Mouse (Mus musculus) CH12F3 (cell line): Measurements from ENCODE around the gene Mast4.

Experiments
- in situ Hi-C: fragments of 300-500 bp; cut with MboI; formaldehyde crosslinking; loops from 2 replicates; pipeline ENCODE4 v1.14.3; 2020; ENCODE audit warnings: low sequenced_read_pairs

The Mast4 gene

DNA sequence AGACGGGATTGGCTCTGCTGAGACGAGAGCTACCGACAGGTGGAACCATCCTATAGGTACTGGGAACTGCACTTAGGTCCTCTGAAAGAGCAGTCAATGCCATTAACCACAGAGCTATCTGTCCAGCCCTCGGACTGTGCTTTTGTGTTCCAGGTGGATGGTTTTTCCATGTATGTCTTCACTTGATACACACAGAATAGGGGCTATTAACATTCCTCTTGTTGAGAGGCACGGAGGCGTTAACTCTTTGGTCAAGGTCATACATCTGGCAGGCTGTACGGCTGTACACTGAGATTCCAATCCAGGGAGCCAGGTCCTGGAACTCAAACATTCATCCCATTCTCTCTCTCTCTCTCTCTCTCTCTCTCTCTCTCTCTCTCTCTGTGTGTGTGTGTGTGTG, 205.6 kb downstream of the Mast4 start:
- in situ Hi-C loops = no loop called here

DNA sequence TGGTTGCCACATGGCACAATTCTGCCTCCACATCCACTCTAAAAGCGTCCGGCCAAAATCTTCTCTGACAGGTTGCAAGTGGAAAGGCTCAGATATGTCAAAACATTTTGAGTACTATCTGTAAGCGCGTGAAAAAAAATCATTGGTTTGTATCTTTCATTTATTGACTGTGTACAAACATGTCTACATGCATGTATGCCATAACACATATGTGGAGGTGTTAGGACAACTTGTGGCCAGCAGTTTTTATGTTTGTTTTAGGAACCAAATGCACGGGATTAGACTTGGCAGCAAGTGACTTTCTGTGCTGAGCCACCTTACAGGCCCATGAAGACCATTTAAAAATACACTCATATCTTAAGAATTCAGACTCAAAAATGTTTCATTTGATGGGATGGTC, 206.7 kb downstream of the Mast4 start:
- in situ Hi-C loops = no loop called here

DNA sequence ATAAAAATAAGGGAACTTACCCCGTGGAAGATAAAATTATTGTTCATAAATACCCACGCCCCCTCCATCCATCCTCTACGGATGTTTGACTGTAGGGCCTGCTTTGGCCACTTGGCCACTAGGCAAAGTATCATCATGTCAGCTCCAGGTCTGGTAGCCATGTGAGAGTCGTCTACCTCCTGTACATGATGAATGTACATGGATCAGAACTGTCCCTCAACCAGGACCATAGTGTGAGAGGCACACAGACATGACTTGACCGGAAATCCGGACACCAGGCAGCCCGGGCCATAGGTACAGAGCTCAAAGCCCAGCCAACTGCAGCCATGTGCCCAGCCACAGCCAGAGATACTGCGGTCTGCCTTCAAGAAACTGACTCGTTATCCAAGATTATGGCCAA, 210.6 kb downstream of the Mast4 start:
- in situ Hi-C loops = loop anchor here (25.0 kb wide), 1 partner anchor 311 kb away; no protein-coding TSS in a partner anchor

DNA sequence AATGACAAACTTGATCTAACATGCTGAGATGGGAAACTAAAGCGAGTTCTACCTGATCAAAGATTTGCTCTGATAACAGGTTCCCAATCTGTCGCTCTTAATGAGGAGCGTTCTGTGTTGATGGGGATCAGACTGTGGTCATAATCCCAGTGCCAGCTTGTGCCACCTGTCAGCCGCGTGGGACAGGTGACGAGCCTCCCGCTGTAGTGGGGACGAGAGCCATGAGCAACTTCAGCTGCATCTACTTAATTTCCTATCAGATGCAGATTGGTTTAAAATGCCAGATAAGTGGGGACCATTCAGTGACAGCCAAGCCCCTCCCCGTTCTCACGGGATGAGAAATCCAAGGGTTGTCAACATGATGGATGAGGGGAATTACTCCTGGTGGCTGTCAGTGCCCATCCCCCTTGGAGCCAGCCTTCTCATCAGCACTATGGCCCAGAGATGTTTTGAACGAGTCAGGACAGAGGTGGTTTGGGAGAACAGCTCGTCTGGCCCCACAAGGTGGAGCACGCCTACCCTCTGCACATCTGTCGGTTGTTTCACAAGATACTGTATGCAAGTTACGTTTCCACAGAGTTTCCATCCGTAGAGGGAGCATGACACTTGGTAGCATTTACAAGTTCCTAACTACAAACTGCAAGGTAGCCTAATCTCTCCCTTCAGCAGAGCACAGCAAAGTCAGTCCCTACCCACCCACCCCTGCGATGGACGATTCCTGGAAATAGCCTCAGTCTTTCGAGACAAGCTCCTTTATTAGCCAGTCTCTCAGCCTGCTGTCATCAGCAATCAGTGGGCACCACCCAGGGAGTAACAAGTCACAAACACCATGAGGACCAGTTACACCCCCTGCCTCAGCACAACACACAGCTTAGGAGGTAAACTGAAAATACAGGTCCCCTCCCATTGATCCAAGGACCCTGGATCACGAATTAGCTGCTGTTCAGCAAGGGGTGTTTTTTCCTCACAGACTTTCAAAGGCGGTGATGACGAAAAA, 212.2 kb downstream of the Mast4 start:
- in situ Hi-C loops = loop anchor here (25.0 kb wide), 1 partner anchor 310 kb away; no protein-coding TSS in a partner anchor

DNA sequence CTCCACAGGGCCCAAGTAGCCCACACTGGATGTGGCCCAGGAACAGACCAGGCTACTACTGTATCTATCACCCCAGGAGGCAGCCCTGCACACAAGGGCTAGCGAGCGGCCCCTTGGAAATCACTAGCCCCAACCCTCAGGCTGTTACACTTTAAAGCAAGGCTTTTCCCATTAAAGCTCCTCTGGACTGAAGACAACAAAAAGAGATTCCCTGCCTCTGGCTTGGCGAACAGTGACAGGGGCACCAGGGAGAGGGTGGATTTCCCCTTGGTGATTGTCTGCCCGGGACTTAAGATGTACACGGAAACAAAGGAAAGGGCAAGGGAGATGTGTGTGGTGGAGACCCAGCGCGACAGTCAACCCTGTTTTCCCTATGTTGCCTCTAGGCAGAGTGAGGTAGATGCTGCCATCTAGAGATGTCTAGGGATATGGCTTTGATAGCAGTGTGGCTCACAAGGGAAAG, 213.6 kb downstream of the Mast4 start:
- in situ Hi-C loops = loop anchor here (25.0 kb wide), 1 partner anchor 308 kb away; no protein-coding TSS in a partner anchor

DNA sequence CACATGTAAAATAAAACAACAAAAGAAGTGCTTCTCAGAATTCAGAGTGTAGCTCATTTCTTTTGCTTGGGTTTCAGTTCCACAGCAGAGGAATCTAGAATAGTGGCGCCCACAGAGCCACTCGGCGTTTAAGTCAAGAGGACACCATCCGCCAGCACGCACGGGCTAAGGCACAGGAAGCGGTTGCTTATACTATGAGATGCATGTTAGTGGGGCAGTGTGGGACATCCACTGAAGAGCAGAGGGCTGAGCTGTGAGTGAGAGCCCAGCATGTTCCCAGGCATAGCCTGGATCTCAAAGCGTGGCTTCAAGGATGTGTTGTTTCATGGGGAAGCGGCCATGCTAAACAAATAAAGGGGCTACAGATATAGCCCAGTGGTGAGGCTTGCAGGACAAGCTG, 214.6 kb downstream of the Mast4 start:
- in situ Hi-C loops = loop anchor here (25.0 kb wide), 1 partner anchor 307 kb away; no protein-coding TSS in a partner anchor

DNA sequence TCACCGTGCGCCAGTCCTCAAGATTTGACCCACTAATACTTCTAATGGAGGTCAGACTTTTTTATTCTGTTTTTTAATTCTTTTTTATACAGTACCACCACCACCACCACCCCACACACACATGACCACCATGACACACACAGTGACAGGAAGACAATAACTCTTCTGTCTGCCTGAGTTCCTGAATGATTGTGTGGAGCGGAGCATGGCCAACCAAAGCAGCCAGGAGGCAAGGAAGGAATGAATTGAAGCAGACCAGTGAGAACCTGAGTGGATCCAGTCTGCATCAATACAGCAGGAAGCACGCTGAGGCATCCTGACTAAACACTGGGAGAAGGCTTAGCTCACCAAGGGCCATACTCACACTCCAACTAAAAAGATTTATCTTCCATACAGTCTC, 219.2 kb downstream of the Mast4 start:
- in situ Hi-C loops = loop anchor here (25.0 kb wide), 1 partner anchor 303 kb away; no protein-coding TSS in a partner anchor

DNA sequence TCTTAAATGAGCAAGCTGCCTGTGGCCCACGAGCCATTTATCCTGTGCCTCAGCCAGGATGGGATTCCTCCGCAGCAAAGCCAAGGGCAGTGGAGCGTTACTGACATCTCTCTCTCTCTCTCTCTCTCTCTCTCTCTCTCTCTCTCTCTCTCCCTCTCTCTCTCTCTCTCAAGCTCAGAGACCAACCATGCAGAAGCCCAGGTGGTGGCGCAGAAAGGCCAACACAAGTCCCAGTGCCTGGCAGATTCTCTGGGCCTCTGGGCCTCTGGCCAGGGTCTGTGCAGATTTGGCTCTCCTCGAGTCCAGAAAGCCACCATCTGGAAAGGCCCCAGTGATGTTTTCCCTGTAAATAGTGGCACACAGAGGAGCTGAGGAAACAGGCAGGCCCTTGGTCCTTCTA, 220.0 kb downstream of the Mast4 start:
- in situ Hi-C loops = loop anchor here (25.0 kb wide), 1 partner anchor 302 kb away; no protein-coding TSS in a partner anchor

DNA sequence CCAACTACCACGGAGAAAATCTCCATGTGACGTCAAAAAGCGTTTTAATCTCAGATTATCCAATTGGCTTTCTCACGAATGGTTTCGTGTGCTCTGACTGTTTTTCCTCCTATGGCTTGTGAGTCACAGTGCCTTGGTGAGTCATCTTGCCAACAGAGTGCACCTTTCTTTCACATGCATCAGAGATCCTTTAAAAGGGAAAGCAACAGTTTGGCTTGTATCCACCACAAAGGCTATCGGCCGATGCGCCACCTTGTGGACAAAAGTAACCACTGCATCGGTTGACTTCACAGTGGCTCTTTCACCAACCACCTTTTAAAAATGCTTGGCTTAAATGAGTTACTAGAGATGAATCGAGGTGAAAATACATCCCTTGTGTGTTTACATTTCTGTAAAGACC, 224.4 kb downstream of the Mast4 start:
- in situ Hi-C loops = loop anchor here (25.0 kb wide), 1 partner anchor 298 kb away; no protein-coding TSS in a partner anchor

DNA sequence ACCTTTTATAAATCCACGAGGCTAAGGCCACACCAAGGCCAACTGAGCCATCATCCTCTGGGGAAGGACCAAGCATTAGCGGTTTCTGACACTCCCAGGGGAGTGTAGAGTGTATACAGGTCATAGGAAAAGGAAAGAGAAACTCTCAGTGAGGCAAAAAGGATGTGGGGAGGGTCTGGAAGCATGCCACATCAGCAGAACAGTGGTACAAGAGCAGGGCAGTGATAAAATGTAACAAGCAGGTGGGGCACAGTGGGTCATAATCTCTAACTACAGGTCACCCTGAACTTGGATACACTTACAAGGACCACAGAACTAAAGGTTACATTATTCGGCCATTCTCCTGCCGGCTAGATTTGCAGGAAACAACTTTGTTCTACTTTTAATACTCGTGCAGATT, 226.9 kb downstream of the Mast4 start:
- in situ Hi-C loops = loop anchor here (25.0 kb wide), 1 partner anchor 295 kb away; no protein-coding TSS in a partner anchor

DNA sequence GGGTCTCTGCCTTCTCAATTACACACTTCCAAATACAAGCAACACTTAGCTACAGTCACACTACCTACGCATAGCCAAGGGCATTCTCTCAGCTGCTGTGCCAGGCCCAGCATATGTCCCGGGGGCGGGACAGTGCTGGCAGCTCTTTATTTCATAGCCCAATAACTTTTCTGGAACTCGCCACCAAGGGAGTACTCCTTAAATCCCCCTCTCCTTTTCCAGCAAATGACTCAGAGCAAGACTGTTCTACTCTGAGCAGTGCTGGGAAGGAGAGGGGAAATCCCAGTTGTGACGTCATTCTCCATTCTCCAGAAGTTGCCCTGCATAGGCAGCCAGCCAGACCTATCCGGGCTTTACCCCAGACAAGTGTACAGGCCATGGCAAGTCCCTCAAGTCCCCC, 231.7 kb downstream of the Mast4 start:
- in situ Hi-C loops = loop anchor here (25.0 kb wide), 1 partner anchor 290 kb away; no protein-coding TSS in a partner anchor

DNA sequence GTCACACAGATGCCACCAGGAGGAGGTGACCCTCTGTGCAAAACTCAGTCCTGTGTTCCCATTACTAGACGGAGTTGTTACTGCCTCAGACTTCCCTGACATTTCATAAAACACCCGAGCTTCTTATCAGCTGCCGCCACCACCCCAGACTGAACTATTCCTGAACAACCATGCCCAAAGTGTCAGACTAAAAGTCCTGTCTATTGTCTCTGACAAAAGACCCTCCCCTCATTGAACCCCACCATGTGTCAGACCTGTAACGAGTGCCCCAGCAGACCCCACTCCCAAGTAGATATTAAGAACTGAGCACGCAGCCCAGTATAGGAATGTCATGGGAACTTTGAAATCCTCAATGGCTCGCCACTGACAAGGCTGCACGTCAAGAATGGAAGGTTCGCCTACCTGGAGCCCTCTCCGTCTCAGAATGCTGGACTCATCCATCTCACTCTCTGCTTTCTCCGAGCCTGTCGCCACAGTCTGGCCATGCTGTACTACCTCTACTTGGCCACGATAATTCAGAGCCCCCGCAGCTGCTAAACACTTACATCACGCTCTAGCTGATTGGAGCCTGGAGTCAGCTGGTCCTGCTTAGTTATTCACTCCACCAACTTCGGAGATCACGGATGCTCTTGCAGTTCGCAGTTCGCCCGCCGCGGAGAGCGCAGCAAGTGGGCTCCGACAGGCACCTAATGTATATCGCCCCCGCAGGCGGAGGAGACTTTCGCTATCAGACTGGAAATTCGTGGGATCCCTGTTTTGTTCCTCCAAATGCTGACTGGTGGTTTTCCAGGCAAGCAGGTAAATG, 237.7 kb downstream of the Mast4 start:
- in situ Hi-C loops = no loop called here

DNA sequence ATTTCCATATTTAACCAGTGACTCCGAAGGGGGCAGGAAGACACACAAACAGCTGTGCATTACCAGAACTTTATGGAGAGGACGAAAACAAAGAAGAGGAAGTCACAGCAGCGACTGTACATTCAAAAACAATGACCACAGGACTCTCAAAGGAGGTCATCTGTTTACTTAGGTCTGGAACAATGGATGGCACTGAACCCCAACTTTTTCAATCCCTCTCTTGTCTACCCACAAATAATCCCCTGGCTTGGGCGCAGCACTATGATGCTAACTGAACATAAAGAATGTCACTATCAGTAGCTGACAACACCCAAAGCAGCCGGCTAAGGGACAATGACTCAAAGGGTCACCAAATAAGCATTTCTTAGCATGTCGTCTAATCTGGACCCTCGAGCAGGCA, 238.8 kb downstream of the Mast4 start:
- in situ Hi-C loops = no loop called here

DNA sequence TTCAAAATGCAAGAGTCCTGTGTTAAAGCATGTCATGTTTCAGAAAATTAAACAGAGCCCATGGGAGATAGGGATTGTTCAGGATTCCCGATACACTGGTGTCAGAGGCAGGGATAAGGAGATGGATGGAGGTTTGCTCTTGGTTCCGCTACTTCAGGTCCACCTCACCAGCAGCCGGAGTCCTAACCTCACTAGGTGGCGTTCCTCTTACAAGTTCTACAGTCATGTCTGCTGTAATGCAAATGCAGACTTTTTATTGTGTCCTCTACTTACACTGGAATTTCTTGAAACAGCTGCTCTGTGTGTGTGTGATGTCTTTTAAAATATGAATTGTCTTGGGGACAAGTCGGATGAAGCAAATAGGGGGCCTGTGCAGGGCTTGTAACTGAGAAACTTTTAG, 239.7 kb downstream of the Mast4 start:
- in situ Hi-C loops = no loop called here

DNA sequence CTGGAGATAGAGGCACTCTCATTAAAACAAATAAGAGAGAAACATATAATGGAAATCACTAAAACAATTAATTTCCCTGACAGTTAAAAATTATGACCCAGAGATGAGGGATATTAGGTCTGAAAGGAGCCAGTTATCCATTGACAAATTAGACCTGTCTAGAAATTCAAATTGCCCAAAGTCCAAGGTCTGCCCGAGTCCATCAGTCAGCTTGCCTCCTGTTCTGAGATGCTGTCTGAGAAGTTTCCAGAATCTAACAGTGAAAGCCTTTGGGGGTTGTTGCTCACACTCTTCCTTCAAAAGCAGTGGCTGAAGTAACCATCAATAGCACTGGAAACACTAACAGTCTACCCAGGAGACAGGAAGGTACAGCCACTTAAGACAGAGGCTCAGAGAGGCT, 240.6 kb downstream of the Mast4 start:
- in situ Hi-C loops = no loop called here

DNA sequence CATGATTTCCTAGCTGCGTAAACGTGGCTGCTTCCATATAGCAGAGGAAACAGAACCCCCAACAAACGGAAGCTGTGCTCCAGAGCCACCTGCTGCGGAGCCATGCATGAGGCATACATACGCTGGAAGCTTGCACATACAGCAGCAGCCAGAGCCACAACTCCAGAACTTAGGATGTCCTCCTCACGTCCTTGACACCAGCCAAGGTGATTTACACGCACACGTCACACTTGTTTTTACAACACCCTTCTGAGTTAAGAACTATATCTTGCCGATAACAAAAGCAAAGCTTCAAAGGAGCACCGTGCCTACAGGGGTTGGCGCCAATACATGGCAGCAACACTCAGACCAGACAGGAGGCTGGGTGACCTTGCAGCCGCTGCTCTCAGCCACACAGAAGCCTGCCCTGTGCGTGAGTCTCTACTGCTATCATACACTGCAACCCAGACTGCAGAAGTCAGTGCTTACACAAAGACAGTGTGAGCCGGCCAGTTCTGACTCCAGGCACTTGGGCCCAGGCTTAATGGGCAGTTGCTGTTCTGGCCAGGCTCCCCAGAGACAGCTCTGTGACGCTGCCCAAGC, 248.7 kb downstream of the Mast4 start:
- in situ Hi-C loops = no loop called here

DNA sequence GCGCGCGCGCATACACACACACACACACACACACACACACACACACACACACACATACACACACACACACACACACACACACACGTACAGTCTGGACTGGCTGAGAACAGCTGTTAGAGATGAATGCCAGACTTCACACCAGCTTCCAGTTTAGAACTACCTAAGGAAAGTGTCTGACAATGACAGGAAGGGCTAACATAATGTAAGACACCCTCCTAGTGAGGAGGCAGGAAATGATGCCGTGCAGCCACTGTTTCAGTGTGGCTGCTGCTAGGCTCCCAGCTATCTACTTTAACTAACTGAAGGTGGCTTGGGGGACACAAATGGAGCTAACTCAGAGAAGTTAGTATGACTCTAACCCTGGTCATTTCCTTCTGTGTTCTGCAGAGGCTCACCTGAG, 251.4 kb downstream of the Mast4 start:
- in situ Hi-C loops = no loop called here

DNA sequence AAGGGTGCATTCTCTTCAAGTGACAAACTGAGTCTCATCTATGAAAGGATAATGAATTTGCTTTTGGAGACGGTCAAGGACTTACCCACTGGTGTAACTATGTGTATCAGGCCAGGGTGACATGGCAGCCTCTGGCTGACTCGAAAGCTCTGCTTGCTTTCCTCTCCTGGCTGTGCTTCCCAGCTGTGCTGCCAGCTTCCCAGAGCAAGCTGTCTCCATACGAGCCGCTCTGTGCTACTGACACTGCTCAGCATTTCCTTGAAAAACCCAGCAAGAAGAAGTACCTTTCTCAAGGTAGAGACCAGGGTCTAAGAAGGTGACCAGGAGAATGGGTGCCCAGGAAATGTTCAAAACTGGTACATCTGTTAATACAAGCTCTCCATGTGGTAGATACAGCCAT, 254.5 kb downstream of the Mast4 start:
- in situ Hi-C loops = no loop called here

DNA sequence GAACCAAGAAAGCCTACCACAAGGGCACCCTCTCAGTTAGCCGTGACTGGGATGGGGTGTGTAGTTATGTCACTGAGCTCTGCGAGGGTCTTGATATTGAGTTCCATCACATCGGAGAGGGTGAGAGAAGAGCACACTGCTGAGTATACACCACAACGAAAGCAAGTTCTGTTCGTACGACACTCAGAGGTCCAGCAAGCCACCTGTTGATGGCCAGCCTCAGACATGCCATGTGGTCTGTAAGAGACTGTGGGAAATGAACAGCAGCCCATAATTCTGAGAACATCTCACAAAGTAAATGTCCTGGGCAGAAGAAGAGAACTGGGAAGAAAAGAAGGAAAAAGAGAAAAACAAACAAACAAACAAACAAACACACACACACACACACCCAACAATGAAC, 255.5 kb downstream of the Mast4 start:
- in situ Hi-C loops = no loop called here

DNA sequence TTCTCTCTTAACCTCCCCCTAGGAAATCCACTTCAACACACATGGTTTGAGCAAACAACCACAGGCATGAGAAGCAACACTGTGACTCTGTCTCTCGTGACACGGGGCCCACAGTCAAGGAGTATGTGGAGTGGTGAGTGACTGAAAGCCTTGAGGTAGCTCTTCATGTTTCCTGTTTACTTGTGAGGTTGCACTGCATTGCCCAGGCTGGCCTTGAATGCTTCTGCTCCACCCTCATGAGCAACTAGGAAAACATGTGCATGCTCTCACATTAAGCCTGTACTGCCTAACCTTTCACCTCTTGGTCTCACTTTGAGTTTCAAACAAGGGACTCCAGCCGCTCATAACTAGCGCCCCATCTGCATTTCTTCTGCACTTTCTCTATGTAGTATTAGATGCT, 260.8 kb downstream of the Mast4 start:
- in situ Hi-C loops = no loop called here

DNA sequence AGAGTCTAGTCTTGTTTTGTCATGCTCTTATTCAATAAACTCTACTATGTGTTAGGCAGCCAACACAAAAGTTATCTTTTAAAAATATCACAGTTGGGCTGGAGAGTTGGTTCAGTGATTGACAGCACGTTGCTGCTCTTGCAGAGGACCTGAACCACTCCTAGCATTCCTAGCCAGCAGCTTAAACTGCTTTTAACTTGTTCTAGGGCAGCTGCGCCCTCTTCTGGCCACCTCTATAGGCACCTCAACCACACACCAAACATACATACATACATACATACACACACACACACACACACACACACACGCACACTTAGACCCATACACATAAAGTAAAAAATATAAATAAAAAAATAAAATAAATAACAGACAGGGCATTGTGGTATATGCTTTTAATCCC, 262.5 kb downstream of the Mast4 start:
- in situ Hi-C loops = no loop called here
